Mouse (Mus musculus): ENCODE data around the gene Ccdc24.

The Ccdc24 gene

GRCm38 (mm10) chr4:117872471-117872886, at the start of gene Ccdc24:
TSS of gene Ccdc24 (minus strand) at chr4:117872557.
- no peak for ATAC-seq (ENCODE audit: insufficient number of reproducible peaks, low FRiP score, low TSS enrichment)

GRCm38 (mm10) chr4:117921358-117921757, 49.0 kb upstream of the Ccdc24 start:
- ATAC-seq (ENCODE audit: insufficient number of reproducible peaks, low FRiP score, low TSS enrichment) = no peak

GRCm38 (mm10) chr4:117918762-117919161, 46.4 kb upstream of the Ccdc24 start:
- no peak for ATAC-seq (ENCODE audit: insufficient number of reproducible peaks, low FRiP score, low TSS enrichment)

- no peak for ATAC-seq (ENCODE audit: insufficient number of reproducible peaks, low FRiP score, low TSS enrichment)
Observed at GRCm38 (mm10) chr4:117918261-117918660, 45.9 kb upstream of the Ccdc24 start.

GRCm38 (mm10) chr4:117917847-117918246, 45.5 kb upstream of the Ccdc24 start:
- no peak for ATAC-seq (ENCODE audit: insufficient number of reproducible peaks, low FRiP score, low TSS enrichment)

GRCm38 (mm10) chr4:117917402-117917801, 45.0 kb upstream of the Ccdc24 start:
- ATAC-seq (ENCODE audit: insufficient number of reproducible peaks, low FRiP score, low TSS enrichment) = no peak

GRCm38 (mm10) chr4:117916386-117916785, 44.0 kb upstream of the Ccdc24 start:
- no peak for ATAC-seq (ENCODE audit: insufficient number of reproducible peaks, low FRiP score, low TSS enrichment)

GRCm38 (mm10) chr4:117915489-117916105, 43.2 kb upstream of the Ccdc24 start:
- ATAC-seq (ENCODE audit: insufficient number of reproducible peaks, low FRiP score, low TSS enrichment) = no peak

GRCm38 (mm10) chr4:117914591-117915442, 42.5 kb upstream of the Ccdc24 start, which contains the start of gene Ipo13:
TSS of gene Ipo13 (minus strand) at chr4:117914999.
- ATAC-seq (ENCODE audit: insufficient number of reproducible peaks, low FRiP score, low TSS enrichment) = peak; percentile 82

GRCm38 (mm10) chr4:117914031-117914430, 41.7 kb upstream of the Ccdc24 start:
- no peak for ATAC-seq (ENCODE audit: insufficient number of reproducible peaks, low FRiP score, low TSS enrichment)

- no peak for ATAC-seq (ENCODE audit: insufficient number of reproducible peaks, low FRiP score, low TSS enrichment)
Observed at GRCm38 (mm10) chr4:117913421-117913820, 41.1 kb upstream of the Ccdc24 start.

GRCm38 (mm10) chr4:117912685-117913273, 40.4 kb upstream of the Ccdc24 start:
- no peak for ATAC-seq (ENCODE audit: insufficient number of reproducible peaks, low FRiP score, low TSS enrichment)

GRCm38 (mm10) chr4:117912131-117912561, 39.8 kb upstream of the Ccdc24 start:
- ATAC-seq (ENCODE audit: insufficient number of reproducible peaks, low FRiP score, low TSS enrichment) = 0 out of 2 replicates have a peak, but pooled peaks have one; percentile 9

- no peak for ATAC-seq (ENCODE audit: insufficient number of reproducible peaks, low FRiP score, low TSS enrichment)
Observed at GRCm38 (mm10) chr4:117908834-117909453, 36.6 kb upstream of the Ccdc24 start.

GRCm38 (mm10) chr4:117906196-117906595, 33.8 kb upstream of the Ccdc24 start:
- no peak for ATAC-seq (ENCODE audit: insufficient number of reproducible peaks, low FRiP score, low TSS enrichment)

GRCm38 (mm10) chr4:117904761-117905160, 32.4 kb upstream of the Ccdc24 start:
- ATAC-seq (ENCODE audit: insufficient number of reproducible peaks, low FRiP score, low TSS enrichment) = no peak

- no peak for ATAC-seq (ENCODE audit: insufficient number of reproducible peaks, low FRiP score, low TSS enrichment)
Observed at GRCm38 (mm10) chr4:117904094-117904493, 31.7 kb upstream of the Ccdc24 start.

GRCm38 (mm10) chr4:117898111-117898510, 25.8 kb upstream of the Ccdc24 start:
- ATAC-seq (ENCODE audit: insufficient number of reproducible peaks, low FRiP score, low TSS enrichment) = no peak

- peak; percentile 49; the same call in 1 of the 2 replicates for ATAC-seq (ENCODE audit: insufficient number of reproducible peaks, low FRiP score, low TSS enrichment)
Observed at GRCm38 (mm10) chr4:117896031-117896430, 23.7 kb upstream of the Ccdc24 start.

GRCm38 (mm10) chr4:117895339-117895738, 23.0 kb upstream of the Ccdc24 start:
- no peak for ATAC-seq (ENCODE audit: insufficient number of reproducible peaks, low FRiP score, low TSS enrichment)

- ATAC-seq (ENCODE audit: insufficient number of reproducible peaks, low FRiP score, low TSS enrichment) = no peak
Observed at GRCm38 (mm10) chr4:117894601-117895000, 22.2 kb upstream of the Ccdc24 start.
